Comparison of ENCODE assay signal across 10 mouse cellular contexts in genomic region chr6:136847790-136848189, GRCm38 (mm10). TPM values are rescaled to one million over a fixed set of nuclear protein-coding genes. Genes with fewer than 3 reads are reported as not detected.
DNase-seq lines count a peak whose midpoint lies in the region; ATAC-seq and TF ChIP-seq lines count a peak whose summit lies in the region.
"Had no signal": no experiment of that assay in that cellular context is flagged by ENCODE, and none has a peak within 500 bp of the region (broad histone marks: within the 10 kb centered on the region; RNA-seq: fewer than 3 reads in every experiment).

No protein-coding gene starts in this region.

- no peak for TF ChIP-seq POLR2A in testis, adult 2 months (IDR thresholded peaks at IDR 0.05; ENCODE audit: control insufficient read depth, low read depth, low read length)

- H3K27me3 ChIP-seq in forebrain, embryonic 11.5 days (ENCODE audit: control insufficient read depth, insufficient read depth, low read length) = no peaks in the 10 kb centered on the region
- no peaks in the 10 kb centered on the region for H3K27me3 ChIP-seq in forebrain, embryonic 15.5 days
- no peaks in the 10 kb centered on the region for H3K27me3 ChIP-seq in testis, adult 2 months (ENCODE audit: control insufficient read depth, insufficient read depth, low read length)
- H3K27me3 ChIP-seq in splenic B cell, adult 2 months (ENCODE audit: control insufficient read depth, insufficient read depth, low read length, poor library complexity, severe bottlenecking) = no peaks in the 10 kb centered on the region
- H3K27me3 ChIP-seq: hindbrain, embryonic 15.5 days had no signal

- DNase-seq in forebrain, embryonic 11.5 days (ENCODE audit: low spot score) = peak; percentile 70
- DNase-seq in testis, postnatal 14 days (ENCODE audit: low spot score) = no peak
- DNase-seq in embryo, embryonic 11 days = peak; percentile 55
- peak; percentile 71 for DNase-seq in kidney, adult 9 months
- DNase-seq in lung, postnatal 14 days = peak; percentile 67
- DNase-seq in splenic B cell, adult 2 months (ENCODE audit: low read depth, low spot score) = peak; percentile 77

- H3K27ac ChIP-seq in forebrain, embryonic 11.5 days (ENCODE audit: low read depth, low read length) = no peak overlapping the region
- no peak overlapping the region for H3K27ac ChIP-seq in forebrain, embryonic 15.5 days (replicated peaks)
- no peak overlapping the region for H3K27ac ChIP-seq in testis, adult 2 months (ENCODE audit: control insufficient read depth, insufficient read depth, low read depth, low read length)
- H3K27ac ChIP-seq: hindbrain, embryonic 15.5 days had no signal

- no peak overlapping the region for H3K4me2 ChIP-seq in forebrain, embryonic 11.5 days (ENCODE audit: low read depth, low read length, severe bottlenecking)
- no peak overlapping the region for H3K4me2 ChIP-seq in forebrain, embryonic 15.5 days (replicated peaks)
- H3K4me2 ChIP-seq: hindbrain, embryonic 15.5 days had no signal

- ATAC-seq in forebrain, embryonic 11.5 days (replicated peaks; ENCODE audit: low FRiP score) = no peak
- ATAC-seq in forebrain, embryonic 15.5 days (replicated peaks) = no peak

- H3K36me3 ChIP-seq in forebrain, embryonic 11.5 days (ENCODE audit: control insufficient read depth, insufficient read depth, low read length) = no peaks in the 10 kb centered on the region
- H3K36me3 ChIP-seq in forebrain, embryonic 15.5 days = no peaks in the 10 kb centered on the region
- no peaks in the 10 kb centered on the region for H3K36me3 ChIP-seq in testis, adult 2 months (ENCODE audit: control insufficient read depth, insufficient read depth, low read length)
- no peaks in the 10 kb centered on the region for H3K36me3 ChIP-seq in splenic B cell, adult 2 months (ENCODE audit: control insufficient read depth, insufficient read depth, low read length, poor library complexity, severe bottlenecking)
- H3K36me3 ChIP-seq: hindbrain, embryonic 15.5 days had no signal

- no peaks in the 10 kb centered on the region for H3K9me3 ChIP-seq in forebrain, embryonic 11.5 days (ENCODE audit: control insufficient read depth, low read length)
- no peaks in the 10 kb centered on the region for H3K9me3 ChIP-seq in forebrain, embryonic 15.5 days
- H3K9me3 ChIP-seq: hindbrain, embryonic 15.5 days had no signal

- TF ChIP-seq CTCF in testis, adult 2 months (IDR thresholded peaks at IDR 0.05; ENCODE audit: control insufficient read depth, insufficient read depth, insufficient replicate concordance, low read depth, low read length) = peak; percentile 40; the same call in 1 of the 2 replicates

- H3K4me3 ChIP-seq in forebrain, embryonic 11.5 days (ENCODE audit: low read depth, low read length) = no peak overlapping the region
- H3K4me3 ChIP-seq in forebrain, embryonic 15.5 days = no peak overlapping the region
- no peak overlapping the region for H3K4me3 ChIP-seq in testis, adult 2 months (ENCODE audit: control insufficient read depth, low read depth, low read length)
- H3K4me3 ChIP-seq: hindbrain, embryonic 15.5 days had no signal

- no peak overlapping the region for H3K9ac ChIP-seq in forebrain, embryonic 11.5 days (ENCODE audit: low read length)
- no peak overlapping the region for H3K9ac ChIP-seq in forebrain, embryonic 15.5 days (replicated peaks)
- H3K9ac ChIP-seq: hindbrain, embryonic 15.5 days had no signal

- WGBS in forebrain, embryonic 11.5 days = 21% methylated on average over 2 of the region's 2 CpGs
- 38% methylated on average over 2 of the region's 2 CpGs for WGBS in forebrain, embryonic 15.5 days

- H3K4me1 ChIP-seq in forebrain, embryonic 11.5 days (replicated peaks; ENCODE audit: control insufficient read depth, insufficient read depth, low read length) = no peaks in the 10 kb centered on the region
- 0 out of 2 replicates have a peak, but pooled peaks cover 3% of the 10 kb centered on the region for H3K4me1 ChIP-seq in forebrain, embryonic 15.5 days
- no peaks in the 10 kb centered on the region for H3K4me1 ChIP-seq in testis, adult 2 months (ENCODE audit: control insufficient read depth, insufficient read depth, low read length)

RNA-seq across cellular contexts. Expression of gene Art4, which starts 9.7 kb away (rescaled TPM):
- 0.61 and 0.99 TPM in 2 replicates for polyA plus RNA-seq in forebrain, embryonic 11.5 days (2014; fragmentation: Nextera tagmentation; extraction: Ambion mirVana)
- 0.06 TPM in 1 of 2 replicates, not detected in the other for polyA plus RNA-seq in forebrain, embryonic 15.5 days (2015; fragmentation: Nextera tagmentation; extraction: Ambion mirVana)
- 0.96 and 1.0 TPM in 2 replicates for polyA plus RNA-seq in testis, adult 2 months (2012; rRNA removed)
- polyA plus RNA-seq: neural tube, embryonic 14.5 days had no signal

RNA-seq across cellular contexts. Expression of gene Smco3, which starts 12.5 kb away (rescaled TPM):
- 0.44 TPM in 1 of 2 replicates, not detected in the other for polyA plus RNA-seq in forebrain, embryonic 11.5 days (2014; fragmentation: Nextera tagmentation; extraction: Ambion mirVana)
- polyA plus RNA-seq in forebrain, embryonic 15.5 days (2015; fragmentation: Nextera tagmentation; extraction: Ambion mirVana) = 0.18 TPM in 1 of 2 replicates, not detected in the other
- polyA plus RNA-seq in testis, adult 2 months (2012; rRNA removed) = 0.22 TPM in 1 of 2 replicates, not detected in the other

RNA-seq across cellular contexts. Expression of gene Wbp11, which starts 19.8 kb away (rescaled TPM):
- polyA plus RNA-seq in forebrain, embryonic 11.5 days (2014; fragmentation: Nextera tagmentation; extraction: Ambion mirVana) = 174 and 191 TPM in 2 replicates
- 79.0 and 82.5 TPM in 2 replicates for polyA plus RNA-seq in forebrain, embryonic 15.5 days (2015; fragmentation: Nextera tagmentation; extraction: Ambion mirVana)
- 236 and 252 TPM in 2 replicates for polyA plus RNA-seq in testis, adult 2 months (2012; rRNA removed)

RNA-seq across cellular contexts. Expression of gene BC049715, which starts 20.4 kb away (rescaled TPM):
- 1.6 and 2.0 TPM in 2 replicates for polyA plus RNA-seq in forebrain, embryonic 11.5 days (2014; fragmentation: Nextera tagmentation; extraction: Ambion mirVana)
- 0.93 and 1.1 TPM in 2 replicates for polyA plus RNA-seq in forebrain, embryonic 15.5 days (2015; fragmentation: Nextera tagmentation; extraction: Ambion mirVana)
- 150 and 168 TPM in 2 replicates for polyA plus RNA-seq in testis, adult 2 months (2012; rRNA removed)

RNA-seq across cellular contexts. Expression of gene Mgp, which starts 27.8 kb away (rescaled TPM):
- 1.9 and 2.2 TPM in 2 replicates for polyA plus RNA-seq in forebrain, embryonic 11.5 days (2014; fragmentation: Nextera tagmentation; extraction: Ambion mirVana)
- polyA plus RNA-seq in forebrain, embryonic 15.5 days (2015; fragmentation: Nextera tagmentation; extraction: Ambion mirVana) = 7.2 and 8.8 TPM in 2 replicates
- 51.0 and 80.5 TPM in 2 replicates for polyA plus RNA-seq in testis, adult 2 months (2012; rRNA removed)
